Mouse (Mus musculus) neural tube, embryonic 11.5 days (tissue): Measurements from ENCODE around the gene Rbl1. TPM values are rescaled to one million over a fixed set of nuclear protein-coding genes. Genes with fewer than 3 reads are reported as not detected.
"Not testable (repeated sequence)": the region's sequence is repeated elsewhere in the genome, so short reads cannot be mapped to it uniquely, and the experiment has no call there.

Experiments
- ATAC-seq: fragments of 200-750 bp; cut with Nextera tagmentation; 2 replicates; pipeline ENCODE4 v1.8.0; 2017; ENCODE audit warnings: moderate number of reproducible peaks, mild to moderate bottlenecking, moderate TSS enrichment, moderate library complexity; ENCODE audit not compliant: insufficient read depth, low FRiP score, low TSS enrichment
- DNase-seq: peaks from one replicate; pipeline ENCODE4 v3.0.0-alpha.2; 2015; ENCODE audit warnings: low spot score
- H3K27ac ChIP-seq: fragments of 300-500 bp; sonication (generic); 2 replicates; pipeline ENCODE4 v1.5.1; 2014; ENCODE audit warnings: low read depth, mild to moderate bottlenecking, low read length
- H3K27me3 ChIP-seq: fragments of 300-500 bp; sonication (generic); 2 replicates; pipeline ENCODE4 v1.6.1; 2014; ENCODE audit warnings: mild to moderate bottlenecking, low read length, mixed read lengths; ENCODE audit not compliant: control insufficient read depth, insufficient read depth
- H3K36me3 ChIP-seq: fragments of 300-500 bp; sonication (generic); 2 replicates; pipeline ENCODE4 v1.6.1; 2014; ENCODE audit warnings: mild to moderate bottlenecking, low read length, moderate library complexity, mixed read lengths; ENCODE audit not compliant: control insufficient read depth, insufficient read depth
- H3K4me1 ChIP-seq: fragments of 300-500 bp; sonication (generic); 2 replicates; pipeline ENCODE4 v1.6.1; 2014; ENCODE audit warnings: low read length, mixed read lengths; ENCODE audit not compliant: control insufficient read depth, insufficient read depth
- H3K4me2 ChIP-seq: fragments of 300-500 bp; sonication (generic); 2 replicates; pipeline ENCODE4 v1.6.1; 2014; ENCODE audit warnings: low read depth, mild to moderate bottlenecking, moderate library complexity
- H3K4me3 ChIP-seq: fragments of 300-500 bp; sonication (generic); 2 replicates; pipeline ENCODE4 v1.5.1; 2014; ENCODE audit warnings: low read depth, low read length
- H3K9ac ChIP-seq: fragments of 300-500 bp; sonication (generic); 2 replicates; pipeline ENCODE4 v1.6.1; 2014; ENCODE audit warnings: mild to moderate bottlenecking, low read length
- H3K9me3 ChIP-seq: fragments of 300-500 bp; sonication (generic); 2 replicates; pipeline ENCODE4 v1.6.1; 2016; ENCODE audit warnings: low read length; ENCODE audit not compliant: control insufficient read depth
- WGBS: fragments of 180-500 bp; shearing (Covaris S2); extraction: QIAGEN DNeasy Blood & Tissue Kit; methylation state at CpG from one replicate; pipeline ENCODE4 v1.1.7; 2014; 5-methylcytosine and 5-hydroxymethylcytosine counted together
- polyA plus RNA-seq: library from polyadenylated mRNA; unstranded; fragments of >200 nt; fragmentation: Nextera tagmentation; extraction: Ambion mirVana; gene quantifications from 2 replicates; pipeline ENCODE4 v1.2.1, GENCODE M21; 2014

Rbl1 gene
- polyA plus RNA-seq, 1 experiment from 2014 or later, result 29.3 TPM

GRCm38 (mm10) chr2:157165312-157166224 lies 38.8 kb downstream of the Rbl1 start:
- not testable (repeated sequence) for H3K36me3 ChIP-seq, ATAC-seq, H3K27ac ChIP-seq, H3K4me1 ChIP-seq, DNase-seq, H3K9me3 ChIP-seq, H3K27me3 ChIP-seq, H3K4me2 ChIP-seq, H3K4me3 ChIP-seq, H3K9ac ChIP-seq

GRCm38 (mm10) chr2:157164101-157164500 lies 40.2 kb downstream of the Rbl1 start:
- Histone ChIP-seq H3K36me3 (no peaks in the 10 kb centered on the region; the same call in 1 of the 2 replicates), H3K4me3 (no peak overlapping the region), H3K9me3 (no peaks in the 10 kb centered on the region), H3K9ac (no peak overlapping the region), H3K27me3 (no peaks in the 10 kb centered on the region), H3K27ac (no peak overlapping the region), H3K4me1 (no peaks in the 10 kb centered on the region), H3K4me2 (no peak overlapping the region)
- ATAC-seq (no peak), DNase-seq (no peak)
- WGBS, result 89% methylated on average over 2 of the region's 2 CpGs

- 91% methylated on average over 1 of the region's 1 CpGs for WGBS
- ATAC-seq, result no peak
- Histone ChIP-seq H3K4me2 (no peak overlapping the region), H3K9me3 (no peaks in the 10 kb centered on the region), H3K27me3 (no peaks in the 10 kb centered on the region), H3K36me3 (peaks cover 4% of the 10 kb centered on the region; the same call in 1 of the 2 replicates), H3K9ac (no peak overlapping the region), H3K4me3 (no peak overlapping the region), H3K27ac (no peak overlapping the region), H3K4me1 (no peaks in the 10 kb centered on the region)
- DNase-seq, result no peak
Observed at GRCm38 (mm10) chr2:157156079-157156478, 48.3 kb downstream of the Rbl1 start.

GRCm38 (mm10) chr2:157153235-157153634 lies 51.1 kb downstream of the Rbl1 start:
- DNase-seq (no peak), ATAC-seq (no peak)
- Histone ChIP-seq H3K9me3 (no peaks in the 10 kb centered on the region), H3K4me1 (no peaks in the 10 kb centered on the region), H3K9ac (no peak overlapping the region), H3K4me2 (no peak overlapping the region), H3K36me3 (peaks cover 6% of the 10 kb centered on the region; the same call in 1 of the 2 replicates), H3K4me3 (no peak overlapping the region), H3K27ac (no peak overlapping the region), H3K27me3 (no peaks in the 10 kb centered on the region)
- WGBS, result 82% methylated on average over 2 of the region's 2 CpGs

- H3K9me3 ChIP-seq, result no peaks in the 10 kb centered on the region
- ATAC-seq, result no peak
- H3K9ac ChIP-seq, result no peak overlapping the region
- peaks cover 6% of the 10 kb centered on the region; the same call in 1 of the 2 replicates for H3K36me3 ChIP-seq
- 96% methylated on average over 5 of the region's 5 CpGs for WGBS
- no peak overlapping the region for H3K27ac ChIP-seq
- no peak overlapping the region for H3K4me2 ChIP-seq
- no peaks in the 10 kb centered on the region for H3K4me1 ChIP-seq
- H3K4me3 ChIP-seq, result no peak overlapping the region
- no peak for DNase-seq
- H3K27me3 ChIP-seq, result no peaks in the 10 kb centered on the region
Observed at GRCm38 (mm10) chr2:157148417-157148816, 55.9 kb downstream of the Rbl1 start.

GRCm38 (mm10) chr2:157147397-157148020 lies 56.8 kb downstream of the Rbl1 start:
- no peak overlapping the region for H3K27ac ChIP-seq
- peaks cover 4% of the 10 kb centered on the region; the same call in 1 of the 2 replicates for H3K36me3 ChIP-seq
- 95% methylated on average over 9 of the region's 9 CpGs for WGBS
- H3K4me3 ChIP-seq, result no peak overlapping the region
- ATAC-seq (no peak), DNase-seq (no peak)
- H3K4me2 ChIP-seq, result no peak overlapping the region
- no peaks in the 10 kb centered on the region for H3K4me1 ChIP-seq
- H3K27me3 ChIP-seq, result no peaks in the 10 kb centered on the region
- H3K9ac ChIP-seq, result no peak overlapping the region
- H3K9me3 ChIP-seq, result no peaks in the 10 kb centered on the region

- 96% methylated on average over 1 of the region's 1 CpGs for WGBS
- no peaks in the 10 kb centered on the region for H3K4me1 ChIP-seq
- no peak overlapping the region for H3K4me3 ChIP-seq
- no peaks in the 10 kb centered on the region for H3K27me3 ChIP-seq
- H3K9me3 ChIP-seq, result no peaks in the 10 kb centered on the region
- no peak overlapping the region for H3K4me2 ChIP-seq
- no peak for DNase-seq
- no peak overlapping the region for H3K27ac ChIP-seq
- no peak for ATAC-seq
- no peak overlapping the region for H3K9ac ChIP-seq
- H3K36me3 ChIP-seq, result peaks cover 2% of the 10 kb centered on the region; the same call in 1 of the 2 replicates
Observed at GRCm38 (mm10) chr2:157145173-157145572, 59.2 kb downstream of the Rbl1 start.

- no peaks in the 10 kb centered on the region for H3K4me1 ChIP-seq
- no peak overlapping the region for H3K4me3 ChIP-seq
- H3K4me2 ChIP-seq, result no peak overlapping the region
- DNase-seq (no peak), ATAC-seq (no peak)
- WGBS, result 83% methylated on average over 5 of the region's 5 CpGs
- H3K27me3 ChIP-seq, result no peaks in the 10 kb centered on the region
- no peak overlapping the region for H3K27ac ChIP-seq
- H3K9me3 ChIP-seq, result no peaks in the 10 kb centered on the region
- H3K36me3 ChIP-seq, result no peaks in the 10 kb centered on the region
- no peak overlapping the region for H3K9ac ChIP-seq
Observed at GRCm38 (mm10) chr2:157144132-157144531, 60.2 kb downstream of the Rbl1 start.
